Mouse (Mus musculus) c-Kit-positive CD71-positive TER-119-positive erythroid progenitor cells, embryonic 14.5 days (primary cell): ENCODE results near the gene Rps12.

Experiments
- DNase-seq: peaks from one replicate; pipeline ENCODE4 v3.0.0-alpha.2; 2013; ENCODE audit warnings: low spot score

Gene Rps12

GRCm38 (mm10) chr10:23785599-23785998, 1.5 kb downstream of the Rps12 start:
- DNase-seq, result peak; percentile 22

GRCm38 (mm10) chr10:23784121-23784520, 3.0 kb downstream of the Rps12 start:
- DNase-seq, result peak; percentile 35

GRCm38 (mm10) chr10:23783493-23783884, 3.6 kb downstream of the Rps12 start:
- peak; percentile 18 for DNase-seq

GRCm38 (mm10) chr10:23782855-23783492, 4.1 kb downstream of the Rps12 start:
- peak; percentile 28 for DNase-seq

DNA sequence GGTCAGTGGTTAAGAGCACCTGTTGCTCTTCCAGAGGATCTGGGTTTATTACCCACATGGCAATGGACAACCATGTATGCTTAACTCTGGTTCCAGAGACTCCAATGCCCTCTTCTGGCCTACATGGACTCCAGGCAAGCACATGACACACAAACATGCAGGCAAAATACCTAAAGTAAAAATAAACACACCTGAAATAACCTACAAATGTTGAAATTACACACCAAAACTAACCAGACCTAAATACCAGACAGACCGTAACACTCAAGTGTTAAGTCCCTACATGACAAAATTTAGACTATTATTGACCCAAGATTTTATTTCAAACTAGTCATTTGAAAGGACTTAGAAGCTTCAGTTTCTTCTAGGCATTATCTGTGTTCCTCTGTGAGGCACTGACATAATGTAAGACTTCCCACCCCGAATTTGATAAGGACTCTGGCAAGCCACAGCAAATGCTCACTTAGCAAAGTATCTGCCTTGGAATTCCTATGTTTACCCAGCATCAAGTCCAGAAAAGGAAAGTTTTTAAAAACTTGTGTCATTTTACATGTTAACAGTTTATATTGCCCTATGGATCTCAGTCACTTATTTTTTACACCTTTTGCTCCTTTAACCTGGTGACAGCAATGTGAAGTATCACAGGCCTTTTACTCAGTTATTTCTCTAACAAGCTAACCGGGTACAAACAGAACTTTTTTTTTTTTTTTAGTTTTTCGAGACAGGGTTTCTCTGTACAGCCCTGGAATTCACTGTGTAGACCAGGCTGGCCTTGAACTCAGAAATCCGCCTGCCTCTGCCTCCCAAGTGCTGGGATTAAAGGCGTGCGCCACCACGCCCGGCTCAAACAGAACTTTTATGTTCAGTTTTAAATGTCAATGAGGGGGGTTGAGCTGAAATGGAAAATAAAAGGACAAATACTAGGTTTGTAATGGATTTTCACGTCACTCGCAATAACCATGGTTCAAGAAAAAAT, 5.0 kb downstream of the Rps12 start:
- DNase-seq, result peak; percentile 42

DNA sequence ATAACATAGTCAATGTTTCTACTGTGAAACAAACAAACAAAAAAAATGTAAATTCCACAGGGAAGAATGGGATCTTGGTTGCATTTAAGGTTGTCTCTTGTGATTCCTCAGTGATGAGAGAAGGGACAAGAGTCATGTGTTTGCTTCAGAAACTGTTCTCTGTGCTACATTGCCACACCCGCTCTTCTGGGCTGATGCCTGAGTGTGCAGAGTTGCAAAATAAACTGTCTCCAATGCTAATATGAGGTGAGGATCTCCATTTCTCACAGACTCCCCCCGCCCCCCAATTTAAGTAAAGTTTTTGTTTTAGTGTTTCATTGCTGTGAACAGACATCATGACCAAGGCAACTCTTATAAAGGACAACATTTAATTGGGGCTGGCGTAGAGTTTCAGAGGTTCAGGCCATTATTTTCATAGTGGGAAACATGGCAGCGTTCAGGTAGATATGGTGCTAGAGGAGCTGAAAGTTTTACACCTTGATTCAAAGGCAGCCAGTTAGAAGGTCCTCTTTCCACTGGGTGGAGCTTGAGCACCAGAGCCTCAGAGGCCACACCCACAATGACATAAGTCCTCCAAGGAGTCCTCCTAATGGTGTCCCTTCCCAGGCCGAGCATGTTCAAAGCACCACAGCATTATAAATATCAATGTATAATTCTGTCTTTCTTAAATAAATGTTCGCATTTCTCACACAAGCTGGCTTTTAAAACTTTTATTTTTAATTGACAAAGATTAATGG, 6.4 kb downstream of the Rps12 start:
- peak; percentile 61 for DNase-seq

DNA sequence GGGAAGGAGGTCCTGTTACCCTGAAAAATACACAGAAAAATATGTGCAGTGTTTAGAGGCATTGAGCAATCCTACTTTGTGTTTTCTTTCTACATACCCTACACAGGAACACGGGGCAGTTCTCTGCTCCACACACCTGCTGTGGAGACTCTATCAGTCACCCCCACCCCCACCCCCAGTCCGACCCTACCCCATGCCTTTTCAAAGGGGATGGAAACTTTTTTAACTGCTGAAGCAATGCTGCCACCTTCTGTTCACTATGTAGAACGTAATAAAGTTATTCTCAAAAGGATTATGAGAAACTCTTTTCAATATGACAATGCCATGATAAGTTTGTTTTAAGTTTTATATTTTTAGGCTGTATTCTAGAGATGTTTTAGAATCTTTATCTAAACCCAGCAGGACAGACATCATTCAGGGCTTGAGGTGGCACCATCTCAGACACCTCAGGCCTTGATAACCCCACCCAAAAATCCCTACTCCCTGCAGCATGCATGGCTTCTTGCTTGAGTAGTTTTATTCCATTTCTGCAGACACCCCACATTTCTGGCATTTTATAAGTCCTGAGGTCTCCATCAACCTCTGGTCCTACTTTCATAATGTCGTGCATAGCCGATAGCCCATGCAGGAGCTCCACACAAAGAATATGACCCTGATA, 9.7 kb downstream of the Rps12 start:
- DNase-seq, result no peak

DNA sequence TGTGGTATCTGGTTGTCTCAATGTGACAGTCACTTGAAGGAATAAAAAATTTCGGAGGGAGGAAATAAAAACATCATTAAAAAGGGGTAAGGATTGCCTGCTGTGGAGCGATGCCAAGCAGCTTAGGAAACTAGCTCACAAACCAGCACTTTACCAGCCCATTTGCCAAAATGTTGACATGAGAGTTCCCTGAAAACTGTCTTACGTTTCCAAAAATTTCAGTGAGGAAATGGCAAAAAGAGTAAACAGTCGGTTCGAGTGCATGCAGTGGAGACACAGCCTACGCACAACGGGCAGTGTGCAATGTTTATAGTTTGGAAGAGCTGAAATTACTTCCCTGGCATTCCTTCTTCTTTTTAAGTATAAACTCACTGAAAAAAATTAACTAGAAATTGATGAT, 32.9 kb downstream of the Rps12 start:
- DNase-seq, result no peak
